Mouse (Mus musculus) cerebellum, adult 9-11 months (tissue): ENCODE measurements at regions not wholly inside any gene's neighbourhood (a gene's known extent, or its start where the extent isn't known, plus 50 kb on each side); places are given as distances from the start of the nearest gene placed in this dataset.

Experiments
- DNase-seq: peaks from one replicate; pipeline ENCODE4 v3.0.0; 2022

GRCm38 (mm10) chr16:52988852-52989397, 535.1 kb upstream of the Alcam start:
- DNase-seq = no peak

- no peak for DNase-seq
Observed at GRCm38 (mm10) chr16:52984336-52984735, 530.5 kb upstream of the Alcam start.

- DNase-seq = no peak
Observed at GRCm38 (mm10) chr16:52980995-52981394, 527.1 kb upstream of the Alcam start.

- no peak for DNase-seq
Observed at GRCm38 (mm10) chr16:52972811-52973210, 518.9 kb upstream of the Alcam start.

GRCm38 (mm10) chr16:52947679-52948078, 493.8 kb upstream of the Alcam start:
- DNase-seq = no peak

- DNase-seq = no peak
Observed at GRCm38 (mm10) chr16:52934749-52935148, 480.9 kb upstream of the Alcam start.

- no peak for DNase-seq
Observed at GRCm38 (mm10) chr16:52931978-52932377, 478.1 kb upstream of the Alcam start.

- DNase-seq = no peak
Observed at GRCm38 (mm10) chr16:52892467-52893255, 438.8 kb upstream of the Alcam start.

- DNase-seq = no peak
Observed at GRCm38 (mm10) chr16:52879463-52880114, 425.7 kb upstream of the Alcam start.

- no peak for DNase-seq
Observed at GRCm38 (mm10) chr16:52867833-52868232, 414.0 kb upstream of the Alcam start.

GRCm38 (mm10) chr16:52863554-52863953, 409.7 kb upstream of the Alcam start:
- DNase-seq = no peak

GRCm38 (mm10) chr16:52861263-52861662, 407.4 kb upstream of the Alcam start:
- no peak for DNase-seq

GRCm38 (mm10) chr16:52858441-52859209, 404.8 kb upstream of the Alcam start:
- DNase-seq = no peak

- DNase-seq = no peak
Observed at GRCm38 (mm10) chr16:52851129-52851528, 397.3 kb upstream of the Alcam start.

GRCm38 (mm10) chr16:52818976-52819375, 365.1 kb upstream of the Alcam start:
- no peak for DNase-seq

GRCm38 (mm10) chr16:52811219-52811618, 357.3 kb upstream of the Alcam start:
- DNase-seq = no peak

- DNase-seq = no peak
Observed at GRCm38 (mm10) chr16:52804365-52804764, 350.5 kb upstream of the Alcam start.

- no peak for DNase-seq
Observed at GRCm38 (mm10) chr16:52799715-52800392, 346.0 kb upstream of the Alcam start.

- no peak for DNase-seq
Observed at GRCm38 (mm10) chr16:52795184-52795583, 341.3 kb upstream of the Alcam start.

- DNase-seq = no peak
Observed at GRCm38 (mm10) chr16:52789946-52790345, 336.1 kb upstream of the Alcam start.

- DNase-seq = no peak
Observed at GRCm38 (mm10) chr16:52747744-52748143, 293.9 kb upstream of the Alcam start.

GRCm38 (mm10) chr16:52746186-52746585, 292.3 kb upstream of the Alcam start:
- DNase-seq = no peak

GRCm38 (mm10) chr16:52744720-52745119, 290.8 kb upstream of the Alcam start:
- no peak for DNase-seq
